Mouse (Mus musculus) MEL (cell line): Measurements from ENCODE around the gene Eif1. TPM values are rescaled to one million over a fixed set of nuclear protein-coding genes. Genes with fewer than 3 reads are reported as not detected.
"Not testable (repeated sequence)": the region's sequence is repeated elsewhere in the genome, so short reads cannot be mapped to it uniquely, and the experiment has no call there.

Source experiments
- DNase-seq: peaks from one replicate; pipeline ENCODE4 v3.0.0; 2011; ENCODE audit warnings: low read depth, low spot score
- H3K27ac ChIP-seq: 2 replicates; pipeline ENCODE4 v1.5.1; 2012; ENCODE audit warnings: low read depth, mild to moderate bottlenecking, control low read depth, low read length, moderate library complexity; ENCODE audit not compliant: control insufficient read depth
- H3K27me3 ChIP-seq, 2 experiments: fragments of 150-350 bp in 1 of 2; sonication (generic) in 1 of 2; 2 replicates each; pipeline ENCODE4 v1.6.1; 2012; ENCODE audit warnings: low read length in 2 of 2, mild to moderate bottlenecking in 2 of 2, improper control_type of control experiment in 1 of 2, moderate library complexity in 1 of 2; ENCODE audit not compliant: insufficient read depth in 2 of 2, control insufficient read depth in 1 of 2
- H3K36me3 ChIP-seq, 2 experiments: 2 replicates each; pipeline ENCODE4 v1.6.1; 2012 to 2014; ENCODE audit warnings: low read length in 2 of 2, improper control_type of control experiment in 1 of 2, inconsistent platforms in 1 of 2, mild to moderate bottlenecking in 1 of 2; ENCODE audit not compliant: insufficient read depth in 2 of 2, control insufficient read depth in 1 of 2
- H3K4me1 ChIP-seq, 2 experiments: fragments of 150-350 bp in 1 of 2; sonication (generic) in 1 of 2; 2 replicates each; pipeline ENCODE4 v1.6.1; 2012; ENCODE audit warnings: low read length in 2 of 2, improper control_type of control experiment in 1 of 2, mild to moderate bottlenecking in 1 of 2; ENCODE audit not compliant: insufficient read depth in 2 of 2, control insufficient read depth in 1 of 2
- H3K4me3 ChIP-seq, 2 experiments: fragments of 150-350 bp in 1 of 2; sonication (generic) in 1 of 2; 2 replicates each; pipeline ENCODE4 v1.5.1; 2012; ENCODE audit warnings: low read depth in 2 of 2, low read length in 2 of 2, mild to moderate bottlenecking in 2 of 2, moderate library complexity in 2 of 2, control low read depth in 1 of 2, improper control_type of control experiment in 1 of 2; ENCODE audit not compliant: control insufficient read depth in 1 of 2, insufficient read depth in 1 of 2
- H3K79me2 ChIP-seq: 2 replicates; pipeline ENCODE4 v1.6.1; 2012; ENCODE audit warnings: mild to moderate bottlenecking, low read length, moderate library complexity; ENCODE audit not compliant: control insufficient read depth, poor library complexity, insufficient read depth
- H3K9ac ChIP-seq: 2 replicates; pipeline ENCODE4 v1.6.1; 2012; ENCODE audit warnings: low read depth, mild to moderate bottlenecking, control low read depth, low read length, moderate library complexity; ENCODE audit not compliant: control insufficient read depth, poor library complexity, severe bottlenecking
- H3K9me3 ChIP-seq: fragments of 150-350 bp; sonication (generic); replicated peaks from 2 replicates; pipeline ENCODE4 v1.6.1; 2012; ENCODE audit warnings: mild to moderate bottlenecking, low read length, improper control_type of control experiment, moderate library complexity; ENCODE audit not compliant: insufficient read depth
- BHLHE40 ChIP-seq: IDR thresholded peaks from 2 replicates; pipeline ENCODE4 v1.6.1; 2012; ENCODE audit warnings: low read depth, mild to moderate bottlenecking, inconsistent platforms, low read length, improper control_type of control experiment, borderline replicate concordance
- E2F4 ChIP-seq: IDR thresholded peaks from 2 replicates; pipeline ENCODE4 v1.6.1; 2011; ENCODE audit warnings: low read depth, low read length, improper control_type of control experiment, borderline replicate concordance
- ELF1 ChIP-seq: IDR thresholded peaks from 2 replicates; pipeline ENCODE4 v1.6.1; 2014; ENCODE audit warnings: low read depth, mild to moderate bottlenecking, inconsistent platforms, low read length, improper control_type of control experiment, moderate library complexity
- EP300 ChIP-seq, 2 experiments: IDR thresholded peaks; 2 replicates each; pipeline ENCODE4 v1.6.1; 2011; ENCODE audit warnings: improper control_type of control experiment in 2 of 2, low read length in 2 of 2, low read depth in 1 of 2, mild to moderate bottlenecking in 1 of 2
- ETS1 ChIP-seq: IDR thresholded peaks from 2 replicates; pipeline ENCODE4 v1.6.1; 2012; ENCODE audit warnings: low read depth, mild to moderate bottlenecking, inconsistent platforms, low read length, improper control_type of control experiment, moderate library complexity
- GABPA ChIP-seq: IDR thresholded peaks from 2 replicates; pipeline ENCODE4 v1.6.1; 2012; ENCODE audit warnings: low read depth, mild to moderate bottlenecking, inconsistent platforms, low read length, improper control_type of control experiment, moderate library complexity
- GATA1 ChIP-seq: IDR thresholded peaks from 2 replicates; pipeline ENCODE4 v1.6.1; 2011; ENCODE audit warnings: low read depth, low read length, improper control_type of control experiment
- JUND ChIP-seq: IDR thresholded peaks from 2 replicates; pipeline ENCODE4 v1.6.1; 2011; ENCODE audit warnings: low read depth, mild to moderate bottlenecking, improper control_type of control experiment, low read length
- KAT2A ChIP-seq: conservative IDR thresholded peaks from 2 replicates; pipeline ENCODE4 v1.6.1; 2012; ENCODE audit warnings: low read depth, low read length, improper control_type of control experiment, inconsistent platforms
- MAFK ChIP-seq: IDR thresholded peaks from 2 replicates; pipeline ENCODE4 v1.6.1; 2011; ENCODE audit warnings: low read depth, mild to moderate bottlenecking, low read length, improper control_type of control experiment, borderline replicate concordance
- MXI1 ChIP-seq: IDR thresholded peaks from 2 replicates; pipeline ENCODE4 v1.6.1; 2011; ENCODE audit warnings: mild to moderate bottlenecking, low read depth, low read length, improper control_type of control experiment
- MYC ChIP-seq: IDR thresholded peaks from 2 replicates; pipeline ENCODE4 v1.6.1; 2011; ENCODE audit warnings: low read depth, mild to moderate bottlenecking, low read length, improper control_type of control experiment, moderate library complexity
- NELFE ChIP-seq: IDR thresholded peaks from 2 replicates; pipeline ENCODE4 v1.6.1; 2011; ENCODE audit warnings: low read depth, low read length, improper control_type of control experiment
- NRF1 ChIP-seq: IDR thresholded peaks from 2 replicates; pipeline ENCODE4 v1.6.1; 2014; ENCODE audit warnings: low read depth, mild to moderate bottlenecking, inconsistent platforms, low read length, improper control_type of control experiment, moderate library complexity; ENCODE audit not compliant: poor library complexity, insufficient read depth, severe bottlenecking
- RAD21 ChIP-seq: IDR thresholded peaks from 2 replicates; pipeline ENCODE4 v1.6.1; 2011; ENCODE audit warnings: mild to moderate bottlenecking, low read depth, low read length, improper control_type of control experiment
- RCOR1 ChIP-seq: IDR thresholded peaks from 2 replicates; pipeline ENCODE4 v1.6.1; 2012; ENCODE audit warnings: low read depth, mild to moderate bottlenecking, inconsistent platforms, low read length, improper control_type of control experiment
- SMC3 ChIP-seq: IDR thresholded peaks from 2 replicates; pipeline ENCODE4 v1.6.1; 2011; ENCODE audit warnings: low read depth, low read length, improper control_type of control experiment
- TAL1 ChIP-seq: IDR thresholded peaks from 2 replicates; pipeline ENCODE4 v1.6.1; 2012; ENCODE audit warnings: mild to moderate bottlenecking, inconsistent platforms, low read length, moderate library complexity, mixed read lengths
- TBP ChIP-seq: IDR thresholded peaks from 2 replicates; pipeline ENCODE4 v1.8.0; 2011; ENCODE audit warnings: low read depth, low read length, improper control_type of control experiment
- TCF12 ChIP-seq: IDR thresholded peaks from 2 replicates; pipeline ENCODE4 v1.6.1; 2014; ENCODE audit warnings: low read depth, mild to moderate bottlenecking, inconsistent platforms, low read length, improper control_type of control experiment, moderate library complexity
- UBTF ChIP-seq: IDR thresholded peaks from 2 replicates; pipeline ENCODE4 v1.6.1; 2012; ENCODE audit warnings: low read depth, mild to moderate bottlenecking, inconsistent platforms, low read length, improper control_type of control experiment, moderate library complexity, borderline replicate concordance; ENCODE audit not compliant: insufficient read depth
- USF1 ChIP-seq: IDR thresholded peaks from 2 replicates; pipeline ENCODE4 v1.6.1; 2014; ENCODE audit warnings: low read depth, mild to moderate bottlenecking, inconsistent platforms, low read length, improper control_type of control experiment, moderate library complexity
- ZNF384 ChIP-seq: IDR thresholded peaks from 2 replicates; pipeline ENCODE4 v1.6.1; 2012; ENCODE audit warnings: low read depth, mild to moderate bottlenecking, inconsistent platforms, low read length, improper control_type of control experiment
- polyA plus RNA-seq, 2 experiments: library from polyadenylated mRNA; stranded (reverse) in 1 of 2; unstranded in 1 of 2; fragments of >175 nt in 1 of 2; fragments of >200 nt in 1 of 2; gene quantifications; 2 replicates each; pipeline versions ENCODE4 v1.2.1 to v1.2.4; 2012; ENCODE audit warnings: low replicate concordance in 2 of 2, low read depth in 1 of 2; ENCODE audit not compliant: insufficient read length in 2 of 2, insufficient read depth in 1 of 2, missing spikeins in 1 of 2
- total RNA-seq: library from RNA; depleted of rRNA; stranded (reverse); fragments of 300-350 nt; gene quantifications from 2 replicates; pipeline ENCODE4 v1.2.3, GENCODE M21; 2012

Gene Eif1
- total and polyA plus RNA-seq, 3 experiments: 289 to 926 (median 320) TPM

- no peak for DNase-seq
- Histone ChIP-seq H3K4me1 (peaks cover under 1 to 2% of the 10 kb centered on the region in 2 experiments; a peak in 3 of 4 replicates), H3K9ac (no peak overlapping the region), H3K27me3 (no peaks in the 10 kb centered on the region; a peak in 1 of 4 replicates)
- TF ChIP-seq EP300 (IDR thresholded peaks at IDR 0.05; ENCODE audit: low read depth in 1 of 2, low read length in 2 of 2) (no peak), TAL1 (no peak), GATA1 (no peak)
- TF ChIP-seq, all 39 proteins: peak for 0
- H3K4me3 ChIP-seq: no peak overlapping the region
- H3K36me3 ChIP-seq: peaks cover 0 to 6% of the 10 kb centered on the region in 2 experiments; a peak in 2 of 4 replicates
- H3K27ac ChIP-seq: no peak overlapping the region
- no peaks in the 10 kb centered on the region for H3K79me2 ChIP-seq
- no peaks in the 10 kb centered on the region for H3K9me3 ChIP-seq
Measured at GRCm38 (mm10) chr11:100330235-100330634, 10.6 kb downstream of the Eif1 start.

DNA sequence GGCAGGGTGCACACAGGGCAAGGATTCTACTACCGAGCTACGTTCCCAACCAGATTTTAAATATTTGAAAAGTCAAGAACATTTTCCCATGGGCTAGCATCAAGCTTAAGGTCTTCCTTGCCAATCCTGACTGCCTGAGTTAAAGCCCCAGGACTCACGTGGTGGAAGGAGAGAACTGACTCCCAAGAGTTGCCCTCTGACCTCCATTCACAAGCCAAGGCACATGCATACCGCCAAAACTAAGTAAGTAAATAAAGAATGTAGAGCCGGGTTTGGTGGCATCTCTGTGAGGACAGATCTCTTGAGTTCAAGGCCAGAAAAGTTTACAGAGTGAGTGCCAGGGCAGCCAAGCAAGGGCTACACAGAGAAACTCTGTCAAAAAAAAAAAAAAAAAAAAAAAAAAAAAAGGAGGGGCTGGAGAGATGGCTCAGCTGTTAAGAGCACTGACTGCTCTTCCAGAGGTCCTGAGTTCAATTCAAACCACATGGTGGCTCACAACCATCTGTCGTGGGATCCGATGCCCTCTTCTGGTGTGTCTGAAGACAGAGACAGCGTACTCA lies 11.2 kb downstream of the Eif1 start:
- H3K36me3 ChIP-seq, H3K9me3 ChIP-seq, H3K4me3 ChIP-seq, DNase-seq, H3K27ac ChIP-seq, H3K4me1 ChIP-seq, H3K27me3 ChIP-seq, H3K79me2 ChIP-seq: not testable (repeated sequence)
- peak; percentile 68 for TF ChIP-seq ZNF384
- TF ChIP-seq, all 39 proteins: peak for 1; not testable (repeated sequence) for 38
- H3K9ac ChIP-seq: not testable (repeated sequence)

GRCm38 (mm10) chr11:100332766-100333515 lies 13.3 kb downstream of the Eif1 start:
- peaks cover 1 to 4% of the 10 kb centered on the region in 2 experiments for H3K27me3 ChIP-seq

More at GRCm38 (mm10) chr11:100332766-100333515, 13.3 kb downstream of the Eif1 start:
- Histone ChIP-seq H3K79me2 (no peaks in the 10 kb centered on the region), H3K27ac (no peak overlapping the region), H3K4me1 (no peaks in the 10 kb centered on the region), H3K9ac (no peak overlapping the region), H3K4me3 (no peak overlapping the region), H3K36me3 (no peaks in the 10 kb centered on the region), H3K9me3 (no peaks in the 10 kb centered on the region)
- TF ChIP-seq NRF1 (no peak), JUND (no peak), RAD21 (no peak), ETS1 (no peak), GABPA (no peak), ELF1 (no peak), BHLHE40 (no peak), RCOR1 (no peak), TCF12 (no peak), UBTF (no peak), E2F4 (no peak), MYC (no peak), MAFK (no peak), NELFE (no peak), SMC3 (no peak), KAT2A (no peak), USF1 (no peak), ZNF384 (no peak), MXI1 (no peak), TBP (no peak)
- no peak for DNase-seq
